Comparison of ENCODE assay signal across 9 mouse cellular contexts in the genomic region with DNA sequence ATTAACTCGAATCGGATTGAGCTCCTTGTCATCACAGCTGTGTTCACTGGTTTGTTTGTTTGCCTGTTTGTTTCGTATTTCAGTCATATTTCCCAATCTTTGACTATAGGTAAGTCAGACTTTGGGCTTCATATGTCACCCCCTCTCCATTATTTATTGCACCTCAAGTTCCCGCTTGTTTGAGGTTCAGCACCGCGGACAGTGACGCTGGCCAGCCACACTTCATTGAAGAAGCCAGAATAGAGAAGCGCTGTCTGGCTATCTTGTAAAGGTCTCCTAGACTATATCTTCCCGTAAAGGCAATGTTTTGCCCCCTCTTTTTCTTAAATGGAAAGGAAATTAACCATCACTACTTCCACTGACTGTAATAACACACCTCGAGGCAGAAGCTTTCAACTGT.
DNase-seq lines count a peak whose midpoint lies in the region; ATAC-seq and TF ChIP-seq lines count a peak whose summit lies in the region.
"Had no signal": no experiment of that assay in that cellular context is flagged by ENCODE, and none has a peak within 500 bp of the region (broad histone marks: within the 10 kb centered on the region; RNA-seq: fewer than 3 reads in every experiment).

No protein-coding gene starts in this region.

- WGBS in lung, embryonic 14.5 days: 23% methylated on average over 10 of the region's 10 CpGs
- 25% methylated on average over 10 of the region's 10 CpGs for WGBS in embryonic facial prominence, embryonic 11.5 days
- 30% methylated on average over 10 of the region's 10 CpGs for WGBS in midbrain, embryonic 11.5 days

- ATAC-seq in lung, embryonic 14.5 days (ENCODE audit: insufficient read depth): no peak
- ATAC-seq in embryonic facial prominence, embryonic 11.5 days (replicated peaks; ENCODE audit: insufficient number of reproducible peaks, low FRiP score, low TSS enrichment, low read depth): no peak
- no peak for ATAC-seq in midbrain, embryonic 11.5 days (ENCODE audit: low FRiP score)

- H3K36me3 ChIP-seq in lung, embryonic 14.5 days (ENCODE audit: insufficient read depth): no peaks in the 10 kb centered on the region
- H3K36me3 ChIP-seq in embryonic facial prominence, embryonic 11.5 days (replicated peaks; ENCODE audit: control insufficient read depth, insufficient read depth, low read depth, low read length): no peaks in the 10 kb centered on the region
- no peaks in the 10 kb centered on the region for H3K36me3 ChIP-seq in midbrain, embryonic 11.5 days (ENCODE audit: control insufficient read depth, insufficient read depth, low read length)
- H3K36me3 ChIP-seq: kidney, embryonic 15.5 days; limb, embryonic 15.5 days had no signal

- H3K4me3 ChIP-seq in lung, embryonic 14.5 days (ENCODE audit: low read depth, low read length): no peak overlapping the region
- no peak overlapping the region for H3K4me3 ChIP-seq in embryonic facial prominence, embryonic 11.5 days (ENCODE audit: low read depth, low read length)
- no peak overlapping the region for H3K4me3 ChIP-seq in midbrain, embryonic 11.5 days (ENCODE audit: low read depth, low read length)
- H3K4me3 ChIP-seq: kidney, embryonic 15.5 days; limb, embryonic 15.5 days had no signal

- H3K9ac ChIP-seq in lung, embryonic 14.5 days: no peak overlapping the region
- no peak overlapping the region for H3K9ac ChIP-seq in embryonic facial prominence, embryonic 11.5 days (replicated peaks; ENCODE audit: low read length)
- no peak overlapping the region for H3K9ac ChIP-seq in midbrain, embryonic 11.5 days (ENCODE audit: low read length)
- H3K9ac ChIP-seq: kidney, embryonic 15.5 days; limb, embryonic 15.5 days had no signal

- H3K4me2 ChIP-seq in lung, embryonic 14.5 days: no peak overlapping the region
- no peak overlapping the region for H3K4me2 ChIP-seq in embryonic facial prominence, embryonic 11.5 days (ENCODE audit: low read depth, low read length)
- H3K4me2 ChIP-seq in midbrain, embryonic 11.5 days: 0 out of 2 replicates have a peak overlapping the region, but pooled peaks have one; percentile 9
- H3K4me2 ChIP-seq: kidney, embryonic 15.5 days; limb, embryonic 15.5 days had no signal

- peak; percentile 70 for DNase-seq in lung, embryonic 14.5 days
- no peak for DNase-seq in lung, postnatal 10 days
- peak; percentile 71 for DNase-seq in embryonic facial prominence, embryonic 11.5 days (ENCODE audit: low spot score)
- DNase-seq in midbrain, embryonic 11.5 days (ENCODE audit: low spot score, missing footprints): no peak
- no peak for DNase-seq in adrenal gland, postnatal 25 days
- no peak for DNase-seq in layer of hippocampus, postnatal 36 days
- no peak for DNase-seq in spleen, postnatal 36 days (ENCODE audit: low spot score in 2 of 2)

- peaks cover 29% of the 10 kb centered on the region for H3K27me3 ChIP-seq in lung, embryonic 14.5 days (ENCODE audit: insufficient read depth, low read length)
- peaks cover 9% of the 10 kb centered on the region for H3K27me3 ChIP-seq in embryonic facial prominence, embryonic 11.5 days (ENCODE audit: control insufficient read depth, insufficient read depth, low read length)
- no peaks in the 10 kb centered on the region for H3K27me3 ChIP-seq in midbrain, embryonic 11.5 days (ENCODE audit: control insufficient read depth, insufficient read depth, low read length)

- TF ChIP-seq CTCF in lung, embryonic 14.5 days (IDR thresholded peaks at IDR 0.05; ENCODE audit: low read depth): no peak

- H3K4me1 ChIP-seq in lung, embryonic 14.5 days (ENCODE audit: insufficient read depth): no peaks in the 10 kb centered on the region
- no peaks in the 10 kb centered on the region for H3K4me1 ChIP-seq in embryonic facial prominence, embryonic 11.5 days (ENCODE audit: control insufficient read depth, insufficient read depth, low read length)
- peaks cover 8% of the 10 kb centered on the region for H3K4me1 ChIP-seq in midbrain, embryonic 11.5 days (ENCODE audit: control insufficient read depth, insufficient read depth, low read length)

- no peaks in the 10 kb centered on the region for H3K9me3 ChIP-seq in lung, embryonic 14.5 days (ENCODE audit: low read depth, low read length)
- H3K9me3 ChIP-seq in embryonic facial prominence, embryonic 11.5 days (replicated peaks; ENCODE audit: control insufficient read depth, low read length): no peaks in the 10 kb centered on the region
- no peaks in the 10 kb centered on the region for H3K9me3 ChIP-seq in midbrain, embryonic 11.5 days (ENCODE audit: control insufficient read depth, low read length)
- H3K9me3 ChIP-seq: kidney, embryonic 15.5 days; limb, embryonic 15.5 days had no signal

- H3K27ac ChIP-seq in lung, embryonic 14.5 days (ENCODE audit: low read depth): no peak overlapping the region
- H3K27ac ChIP-seq in embryonic facial prominence, embryonic 11.5 days (replicated peaks; ENCODE audit: low read depth, low read length): no peak overlapping the region
- no peak overlapping the region for H3K27ac ChIP-seq in midbrain, embryonic 11.5 days (ENCODE audit: low read depth, low read length)
- H3K27ac ChIP-seq: kidney, embryonic 15.5 days; limb, embryonic 15.5 days had no signal

Comparison
In these comparisons a context has a peak if more than half of its experiments do, and no peak if none do; other contexts are left out.
1. DNase-seq: peak in lung, embryonic 14.5 days (single experiment) and embryonic facial prominence, embryonic 11.5 days (single experiment); none in lung, postnatal 10 days (single experiment), midbrain, embryonic 11.5 days (single experiment), adrenal gland, postnatal 25 days (single experiment), layer of hippocampus, postnatal 36 days (0 of 2) and spleen, postnatal 36 days (0 of 2).